Mouse (Mus musculus) CD8-positive naive resting alpha-beta T cell, adult 57 days (primary cell): ENCODE data around the gene Speer3. TPM values are rescaled to one million over a fixed set of nuclear protein-coding genes. Genes with fewer than 3 reads are reported as not detected.

ENCODE experiments used
- total RNA-seq: library from RNA; stranded (reverse); gene quantifications from one replicate; pipeline ENCODE4 v1.2.4, GENCODE M21; 2023

Gene Speer3
- not detected for total RNA-seq

GRCm38 (mm10) chr5:13791319-13791718, at the start of gene Speer3:
Gene Speer3, plus strand, starts transcription at chr5:13791619.

Other genes starting within 250 kb of the Speer3 start
- not detected for gene Sema3e, start 233.7 kb downstream of the Speer3 start, total RNA-seq